Mouse (Mus musculus) hindbrain, postnatal 0 days (tissue): ENCODE results near the gene Pbxip1. TPM values are rescaled to one million over a fixed set of nuclear protein-coding genes. Genes with fewer than 3 reads are reported as not detected.
A peak's percentile ranks its signal among the peaks of the same experiment; 100 is the strongest.

Experiments
- ATAC-seq: fragments of 200-750 bp; cut with Nextera tagmentation; 2 replicates; pipeline ENCODE4 v1.8.0; 2017; ENCODE audit warnings: mild to moderate bottlenecking, moderate TSS enrichment, moderate library complexity
- DNase-seq: peaks from one replicate; pipeline ENCODE4 v3.0.0-alpha.2; 2015; ENCODE audit warnings: low spot score
- H3K27ac ChIP-seq: fragments of 300-500 bp; sonication (generic); 2 replicates; pipeline ENCODE4 v1.5.1; 2014; ENCODE audit warnings: mild to moderate bottlenecking
- H3K27me3 ChIP-seq: fragments of 300-500 bp; sonication (generic); 2 replicates; pipeline ENCODE4 v1.6.1; 2014; ENCODE audit warnings: low read length, mixed read lengths; ENCODE audit not compliant: insufficient read depth
- H3K36me3 ChIP-seq: fragments of 300-500 bp; sonication (generic); 2 replicates; pipeline ENCODE4 v1.6.1; 2014; ENCODE audit warnings: low read length, mixed read lengths; ENCODE audit not compliant: insufficient read depth
- H3K4me1 ChIP-seq: fragments of 300-500 bp; sonication (generic); 2 replicates; pipeline ENCODE4 v1.6.1; 2014; ENCODE audit warnings: antibody characterized with exemption, low read length, mixed read lengths; ENCODE audit not compliant: insufficient read depth
- H3K4me2 ChIP-seq: fragments of 300-500 bp; sonication (generic); 2 replicates; pipeline ENCODE4 v1.6.1; 2014; ENCODE audit warnings: low read depth, mild to moderate bottlenecking, low read length, moderate library complexity, mixed read lengths
- H3K4me3 ChIP-seq: fragments of 300-500 bp; sonication (generic); 2 replicates; pipeline ENCODE4 v1.5.1; 2014; ENCODE audit warnings: low read length
- H3K9ac ChIP-seq: fragments of 300-500 bp; sonication (generic); replicated peaks from 2 replicates; pipeline ENCODE4 v1.6.1; 2014; ENCODE audit warnings: mild to moderate bottlenecking, low read length, moderate library complexity, mixed read lengths
- H3K9me3 ChIP-seq: fragments of 300-500 bp; sonication (generic); 2 replicates; pipeline ENCODE4 v1.6.1; 2016; ENCODE audit warnings: low read length, mixed read lengths
- CTCF ChIP-seq: IDR thresholded peaks from 2 replicates; pipeline ENCODE4 v1.5.1; 2016; ENCODE audit warnings: antibody characterized with exemption, control low read depth, low read depth
- WGBS: fragments of 180-500 bp; shearing (Covaris S2); extraction: QIAGEN DNeasy Blood & Tissue Kit; methylation state at CpG from one replicate; pipeline ENCODE4 v1.1.7; 2014; 5-methylcytosine and 5-hydroxymethylcytosine counted together
- polyA plus RNA-seq: library from polyadenylated mRNA; unstranded; fragments of >200 nt; fragmentation: Nextera tagmentation; extraction: Ambion mirVana; gene quantifications from 2 replicates; pipeline ENCODE4 v1.2.1, GENCODE M21; 2015
- total RNA-seq: library from RNA; depleted of rRNA; stranded (reverse); fragments of >200 nt; gene quantifications from 2 replicates; pipeline ENCODE4 v1.2.3, GENCODE M21; 2014

The Pbxip1 gene
- total and polyA plus RNA-seq, 2 experiments from 2014 or later = 22.5 to 28.5 TPM

- TF ChIP-seq CTCF = no peak
- ATAC-seq (no peak), DNase-seq (no peak)
- Histone ChIP-seq H3K4me3 (peak overlapping the region; percentile 48), H3K9ac (peak overlapping the region; percentile 63; the same call in 1 of the 2 replicates), H3K4me2 (peak overlapping the region; percentile 100), H3K27ac (0 out of 2 replicates have a peak overlapping the region, but pooled peaks have one; percentile 58), H3K9me3 (no peaks in the 10 kb centered on the region), H3K36me3 (no peaks in the 10 kb centered on the region), H3K4me1 (peaks cover 37% of the 10 kb centered on the region), H3K27me3 (no peaks in the 10 kb centered on the region)
- WGBS = 9% methylated on average over 19 of the region's 19 CpGs
Observed at GRCm38 (mm10) chr3:89390699-89391662, 45.5 kb upstream of the Pbxip1 start.

- H3K4me2 ChIP-seq = peak overlapping the region; percentile 100
- ATAC-seq (no peak), DNase-seq (peak; percentile 55)
- no peaks in the 10 kb centered on the region for H3K27me3 ChIP-seq
- peak overlapping the region; percentile 63 for H3K9ac ChIP-seq
- no peaks in the 10 kb centered on the region for H3K9me3 ChIP-seq
- H3K36me3 ChIP-seq = no peaks in the 10 kb centered on the region
- TF ChIP-seq CTCF = no peak
- under 1% methylated on average over 53 of the region's 56 CpGs for WGBS
- peaks cover 41% of the 10 kb centered on the region for H3K4me1 ChIP-seq
- peak overlapping the region; percentile 58; the same call in 1 of the 2 replicates for H3K27ac ChIP-seq
- H3K4me3 ChIP-seq = peak overlapping the region; percentile 48
Observed at GRCm38 (mm10) chr3:89391663-89392511, 44.6 kb upstream of the Pbxip1 start.

- no peaks in the 10 kb centered on the region for H3K9me3 ChIP-seq
- no peak for ATAC-seq
- 0% methylated on average over 20 of the region's 24 CpGs for WGBS
- H3K9ac ChIP-seq = peak overlapping the region; percentile 37; the same call in 1 of the 2 replicates
- H3K36me3 ChIP-seq = no peaks in the 10 kb centered on the region
- TF ChIP-seq CTCF = no peak
- H3K27ac ChIP-seq = peak overlapping the region; percentile 58; the same call in 1 of the 2 replicates
- H3K27me3 ChIP-seq = no peaks in the 10 kb centered on the region
- H3K4me3 ChIP-seq = peak overlapping the region; percentile 48
- no peak for DNase-seq
- peak overlapping the region; percentile 100 for H3K4me2 ChIP-seq
- H3K4me1 ChIP-seq = peaks cover 41% of the 10 kb centered on the region
Observed at GRCm38 (mm10) chr3:89392871-89393311, 43.6 kb upstream of the Pbxip1 start.

DNA sequence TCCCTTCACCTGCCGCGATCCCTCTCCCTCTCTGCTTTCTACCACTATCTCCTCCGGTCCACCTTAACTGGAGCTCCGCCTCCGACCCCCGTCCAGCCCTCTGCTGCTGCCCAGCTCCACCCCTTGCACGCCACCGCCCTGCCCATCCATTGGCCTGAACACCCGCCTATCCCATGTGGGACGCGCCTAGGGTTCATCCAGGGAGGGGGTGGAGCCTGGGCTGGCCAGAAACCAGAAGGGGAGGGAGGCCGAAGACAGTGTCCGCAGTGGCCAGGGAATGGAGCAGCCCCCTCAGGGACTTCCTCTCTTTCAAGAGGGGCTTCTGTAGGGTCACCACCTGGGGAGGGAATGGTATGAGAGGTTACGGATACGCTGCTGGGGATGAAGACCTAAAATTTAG is 42.9 kb upstream of the Pbxip1 start:
- ATAC-seq (peak; percentile 95), DNase-seq (peak; percentile 96)
- peaks cover 41% of the 10 kb centered on the region for H3K4me1 ChIP-seq
- peak overlapping the region; percentile 100 for H3K4me2 ChIP-seq
- no peak for TF ChIP-seq CTCF
- 0% methylated on average over 15 of the region's 15 CpGs for WGBS
- peak overlapping the region; percentile 77; the same call in 1 of the 2 replicates for H3K27ac ChIP-seq
- no peaks in the 10 kb centered on the region for H3K9me3 ChIP-seq
- H3K27me3 ChIP-seq = no peaks in the 10 kb centered on the region
- H3K4me3 ChIP-seq = peak overlapping the region; percentile 48
- peak overlapping the region; percentile 47 for H3K9ac ChIP-seq
- no peaks in the 10 kb centered on the region for H3K36me3 ChIP-seq

DNA sequence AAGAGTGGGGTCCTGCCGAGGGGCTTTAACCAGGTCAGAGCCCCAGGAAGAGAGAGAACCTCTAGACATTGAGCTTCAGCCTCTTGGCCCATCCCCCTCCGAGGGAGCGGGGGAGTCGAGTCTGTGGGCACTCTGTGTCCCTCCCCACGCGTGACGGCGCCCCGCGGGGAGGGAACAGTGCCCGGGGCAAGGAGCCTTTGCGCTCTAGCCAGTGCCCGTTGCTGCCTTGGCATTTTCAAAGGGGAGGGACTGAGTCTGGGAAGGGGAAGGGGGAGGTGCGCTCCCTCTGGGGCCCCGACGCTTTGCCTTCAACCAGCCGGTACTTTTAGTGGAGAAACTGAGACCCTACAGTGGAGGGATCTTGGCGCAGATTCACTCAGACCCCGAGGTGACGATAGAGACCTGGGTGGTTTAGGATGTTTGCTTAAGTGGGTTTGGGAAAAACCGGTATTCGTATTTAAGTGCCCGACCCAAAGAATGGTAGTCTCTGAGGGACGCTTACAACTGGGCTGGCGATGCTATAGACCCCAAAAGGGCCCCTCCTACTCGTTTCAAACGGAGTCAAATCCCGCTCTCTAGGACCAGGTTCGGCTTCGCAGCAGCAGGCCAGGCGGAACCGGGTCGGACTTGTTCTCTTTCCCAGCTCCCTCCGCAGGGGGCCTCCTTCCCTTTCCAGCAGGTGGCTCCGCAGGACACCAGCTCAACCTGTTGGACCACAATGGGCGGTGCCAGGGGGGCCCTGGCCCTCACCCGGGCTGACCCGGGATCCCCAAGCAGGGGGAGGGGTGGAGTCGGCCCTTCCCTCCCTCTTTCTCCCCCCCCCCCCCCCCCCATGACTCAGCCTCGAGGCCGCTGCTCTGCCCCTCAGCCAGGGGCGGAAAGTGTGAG is 42.3 kb upstream of the Pbxip1 start, which contains the start of gene Zbtb7b:
Gene Zbtb7b (minus strand): TSS at position 771 of the 888 bp plus-strand sequence.
- 0% methylated on average over 40 of the region's 42 CpGs for WGBS
- ATAC-seq (peak; percentile 46), DNase-seq (peak; percentile 70)
- no peaks in the 10 kb centered on the region for H3K9me3 ChIP-seq
- peaks cover 41% of the 10 kb centered on the region for H3K4me1 ChIP-seq
- no peaks in the 10 kb centered on the region for H3K36me3 ChIP-seq
- H3K9ac ChIP-seq = peak within 1 kb of the TSS; percentile 47
- peak within 1 kb of the TSS; percentile 48 for H3K4me3 ChIP-seq
- peak; percentile 42 for TF ChIP-seq CTCF
- peak within 1 kb of the TSS; percentile 77; the same call in 1 of the 2 replicates for H3K27ac ChIP-seq
- peak within 1 kb of the TSS; percentile 100 for H3K4me2 ChIP-seq
- H3K27me3 ChIP-seq = no peaks in the 10 kb centered on the region
